Mouse (Mus musculus) adrenal gland, adult 18-20 months (tissue): ENCODE measurements around the gene Kbtbd8. TPM values are rescaled to one million over a fixed set of nuclear protein-coding genes. Genes with fewer than 3 reads are reported as not detected.

Experiments used
- DNase-seq, 2 experiments: peaks; one replicate each; pipeline ENCODE4 v3.0.0; 2021 to 2022; ENCODE audit warnings: low spot score in 2 of 2
- total RNA-seq, 2 experiments: library from RNA; stranded (reverse); gene quantifications; 1 replicate in 1 of 2; 2 replicates in 1 of 2; pipeline ENCODE4 v1.2.3; 2021

Gene Kbtbd8
- total RNA-seq, 2 experiments from 2014 or later = 4.4 to 5.5 TPM

DNA sequence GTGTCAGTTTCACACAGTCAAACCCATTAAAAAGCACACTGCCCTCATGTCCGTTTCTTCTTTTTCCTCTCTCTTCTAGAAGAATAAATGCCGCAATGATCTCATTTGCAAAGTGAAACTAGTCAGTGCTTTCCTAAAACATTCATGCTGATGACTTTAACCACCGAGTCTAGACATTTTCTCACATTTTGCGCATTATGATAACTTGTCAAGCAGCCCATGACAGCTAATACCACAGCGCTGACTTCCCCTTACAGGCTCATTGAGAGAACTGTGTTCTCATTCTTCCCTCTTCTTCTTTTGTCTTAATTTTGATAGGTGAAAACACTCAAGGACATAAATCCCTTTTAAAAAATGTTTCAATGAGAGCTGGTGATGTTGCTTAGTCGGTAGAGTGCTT, 52.4 kb downstream of the Kbtbd8 start:
- DNase-seq = no peak

DNA sequence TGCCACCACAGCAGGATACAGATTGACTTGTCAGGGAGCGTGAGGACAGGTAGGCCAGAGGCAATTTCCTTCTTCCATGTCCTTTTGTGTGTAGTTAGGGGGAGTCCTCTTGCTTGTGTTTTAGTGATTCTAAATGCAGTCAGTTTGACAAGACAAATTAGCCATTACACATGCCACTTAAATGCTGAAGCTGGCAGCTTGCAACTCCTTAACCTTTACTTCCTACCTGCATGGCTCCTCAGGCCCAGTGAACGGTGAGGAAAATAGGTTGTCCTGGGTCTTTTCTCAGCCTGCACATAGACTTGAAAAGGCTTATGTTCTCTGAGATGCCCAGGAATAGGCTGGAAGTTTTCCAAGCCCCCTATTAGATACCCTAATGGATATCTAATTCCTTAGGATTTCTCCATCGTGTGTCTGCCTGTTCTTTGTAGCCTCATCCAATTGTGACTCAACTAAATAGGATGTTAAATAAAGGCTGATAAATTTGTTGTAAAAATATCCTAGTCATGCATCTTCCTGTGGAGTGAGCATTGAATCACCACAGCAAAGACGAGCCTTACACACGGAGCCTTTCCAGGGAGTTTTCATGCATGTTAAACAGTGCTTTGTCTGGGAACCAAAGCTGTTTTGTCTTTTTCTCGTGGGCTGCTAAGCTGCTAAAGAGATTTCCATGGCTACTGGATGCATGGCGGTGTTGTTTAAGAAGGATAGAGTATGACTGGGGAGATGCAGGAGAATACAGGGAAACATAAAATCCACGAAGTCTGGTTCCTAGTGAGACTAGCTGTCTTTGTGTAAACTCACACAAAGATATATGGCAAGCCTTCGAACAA, 57.5 kb downstream of the Kbtbd8 start:
- no peak for DNase-seq

Other genes with a start within 250 kb of the Kbtbd8 start
- gene Gm10234, start 204.9 kb downstream of the Kbtbd8 start, total RNA-seq = not detected